Mouse (Mus musculus) mouse embryonic stem cell (cell line): Measurements from ENCODE around the gene Rxfp2.

Experiments
- in situ Hi-C, 2 experiments: fragments of 300-500 bp; cut with MboI; formaldehyde crosslinking; loops; 1 replicate in 1 of 2; 3 replicates in 1 of 2; pipeline ENCODE4 v1.14.3; 2019 to 2020; ENCODE audit warnings: low sequenced_read_pairs in 2 of 2, low pct_unique_long_range_greater_than_20kb in 1 of 2, mixed read lengths in 1 of 2; ENCODE audit not compliant: unreplicated experiment in 1 of 2

Gene Rxfp2

DNA sequence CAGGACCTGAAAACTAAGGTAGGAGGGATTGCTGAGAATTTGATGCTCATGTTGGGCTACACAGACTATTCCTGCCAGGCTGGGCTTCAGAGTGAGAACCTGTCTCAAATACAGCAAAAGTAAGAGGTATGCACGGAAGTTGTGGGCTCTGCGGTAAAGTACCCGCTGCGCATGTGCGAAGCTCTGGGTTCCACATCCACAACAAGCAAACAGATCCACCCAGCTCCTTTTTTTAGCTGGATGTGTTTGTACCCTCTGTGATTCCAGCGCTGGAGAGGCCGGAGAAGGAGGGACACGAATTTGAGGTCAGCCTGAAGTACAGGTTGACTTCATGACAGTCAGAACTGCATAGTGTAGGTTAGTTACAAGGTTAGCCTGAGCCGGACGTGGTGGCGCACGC is 80.3 kb downstream of the Rxfp2 start:
- in situ Hi-C loops: no loop called here

DNA sequence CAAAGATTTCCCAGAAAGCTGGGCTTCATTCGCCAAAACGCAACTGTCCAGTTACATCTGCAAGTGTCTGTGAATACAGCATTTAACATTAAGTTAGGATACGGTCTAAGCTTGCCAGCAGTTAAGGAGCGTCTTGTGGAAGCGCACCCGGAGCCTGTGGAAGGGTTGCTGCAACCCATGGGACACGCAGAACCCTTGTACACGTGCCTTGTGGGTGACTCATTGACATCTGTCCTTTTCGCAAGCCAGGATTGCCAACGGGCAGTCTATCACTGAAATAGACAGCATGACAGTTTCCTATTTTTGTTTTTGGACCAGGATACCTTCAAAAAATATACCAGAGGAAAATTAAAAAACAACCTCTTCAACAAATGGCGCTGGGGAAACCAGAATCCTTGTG is 83.3 kb downstream of the Rxfp2 start:
- in situ Hi-C loops: no loop called here

DNA sequence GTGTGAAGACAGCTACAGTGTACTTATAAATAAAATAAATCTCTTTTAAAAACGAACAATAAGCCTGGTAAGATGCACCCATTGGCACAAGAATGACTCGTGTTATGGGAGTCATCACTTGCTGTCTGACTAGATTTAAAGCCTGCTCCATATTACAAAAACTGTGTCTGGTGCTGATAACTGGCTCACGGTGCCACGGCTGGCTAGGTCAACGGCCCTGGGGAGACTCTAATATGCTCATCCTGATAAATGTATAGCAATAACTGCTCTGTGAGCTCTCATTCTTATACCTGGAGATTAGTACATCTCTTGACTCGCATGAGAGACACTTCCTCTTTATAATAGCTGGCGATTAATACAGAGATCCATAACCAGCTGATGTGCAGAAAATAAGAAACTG is 87.9 kb downstream of the Rxfp2 start:
- in situ Hi-C loops: no loop called here

GRCm38 (mm10) chr5:150111236-150111635 is 92.8 kb downstream of the Rxfp2 start:
- in situ Hi-C loops: loop anchor here in 1 of 2 experiments (5.0 kb wide), 1 partner anchor 41 kb away; no protein-coding TSS in a partner anchor

DNA sequence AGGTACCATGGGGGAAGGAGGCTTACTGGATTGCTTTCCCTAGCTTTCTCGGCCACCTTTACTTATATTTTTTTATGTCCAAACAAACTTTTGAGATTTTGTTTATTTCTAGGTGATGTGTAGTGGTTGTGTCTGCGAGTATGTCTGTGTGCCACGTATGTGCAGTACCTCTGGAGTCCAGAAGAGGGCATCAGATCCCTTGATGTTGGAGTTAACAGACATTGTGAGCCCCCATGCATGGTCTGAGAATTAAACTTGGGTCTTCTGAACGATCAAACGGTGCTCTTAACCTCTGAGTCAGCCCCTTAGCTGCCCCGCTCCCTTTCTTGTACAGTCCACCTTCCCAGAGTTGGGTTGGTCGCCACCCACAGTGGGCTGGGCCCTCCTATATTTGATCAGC is 95.5 kb downstream of the Rxfp2 start:
- in situ Hi-C loops: loop anchor here in 1 of 2 experiments (5.0 kb wide), 1 partner anchor 38 kb away; no protein-coding TSS in a partner anchor

DNA sequence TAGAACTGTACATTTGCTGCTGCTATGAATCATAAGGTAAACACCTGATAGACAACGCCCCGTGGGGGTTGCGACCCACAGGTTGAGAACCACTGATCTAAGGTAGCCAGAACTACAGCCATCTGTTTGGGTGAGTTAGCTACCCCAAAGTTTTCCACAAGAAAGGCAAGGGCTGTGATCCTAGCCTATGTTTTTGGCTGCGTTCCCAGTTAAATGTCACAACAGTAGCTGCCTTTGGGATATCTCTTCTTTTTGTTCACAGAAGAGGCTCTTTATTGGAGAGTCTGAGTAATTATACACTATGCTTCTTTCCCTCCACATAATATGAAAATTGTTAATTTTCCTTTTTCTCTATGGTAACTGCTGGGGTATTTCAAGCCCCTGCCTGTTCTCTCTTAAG is 96.3 kb downstream of the Rxfp2 start:
- in situ Hi-C loops: loop anchor here in 1 of 2 experiments (5.0 kb wide), 1 partner anchor 38 kb away; no protein-coding TSS in a partner anchor

DNA sequence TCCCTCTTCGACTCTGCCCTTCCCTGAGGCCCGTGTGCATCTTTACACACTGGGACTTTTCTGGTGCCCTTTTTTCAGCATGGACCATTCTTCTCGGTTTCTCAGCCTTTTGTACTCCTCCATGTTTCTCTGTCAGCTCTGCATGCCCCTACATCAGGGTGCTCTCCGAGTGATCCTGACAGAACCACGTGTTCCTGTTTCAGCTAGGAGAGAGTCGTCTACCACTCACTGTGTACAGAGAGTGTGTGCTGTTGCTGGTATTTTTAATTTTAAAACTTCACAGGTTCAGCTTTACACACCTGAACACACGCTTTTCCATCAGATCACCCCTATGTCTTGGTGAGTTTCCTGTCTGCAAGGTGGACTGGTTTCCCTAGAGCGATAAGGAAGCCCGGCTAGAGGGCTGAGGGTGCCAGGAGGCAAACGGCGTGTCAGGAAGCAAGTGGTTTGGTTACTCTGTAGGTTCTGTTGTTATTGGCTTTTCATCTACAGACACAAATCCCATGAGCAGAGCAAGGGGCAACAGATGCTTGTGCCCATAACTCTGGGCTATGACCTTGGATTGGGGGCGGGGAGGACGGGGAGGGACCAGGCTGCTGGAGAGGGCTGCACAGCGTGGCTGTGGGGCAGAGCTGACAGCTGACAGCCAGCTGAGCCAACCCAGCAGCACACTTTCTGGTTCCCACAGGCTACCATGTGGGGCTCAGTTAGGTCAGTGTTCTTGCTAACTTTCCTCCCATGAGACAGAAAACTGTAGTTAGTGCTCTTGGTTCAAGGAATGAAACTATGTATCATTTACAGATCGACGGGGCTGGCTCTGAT is 97.0 kb downstream of the Rxfp2 start:
- in situ Hi-C loops: no loop called here

GRCm38 (mm10) chr5:150116216-150116905 is 97.9 kb downstream of the Rxfp2 start:
- in situ Hi-C loops: no loop called here

DNA sequence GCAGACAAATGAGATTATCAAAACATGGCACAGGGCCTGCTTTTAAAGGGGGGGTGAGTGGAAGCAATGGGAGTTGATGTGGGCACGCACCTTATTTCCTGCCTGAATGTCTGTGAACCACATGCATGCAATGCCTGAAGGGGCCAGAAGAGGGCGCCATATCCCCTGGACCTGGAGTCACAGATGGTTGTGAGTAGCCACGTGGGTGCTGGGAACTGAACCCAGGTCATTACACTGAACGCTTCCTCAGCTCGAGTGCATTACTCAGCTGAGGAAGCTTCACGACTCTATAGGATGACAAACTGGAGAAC is 98.4 kb downstream of the Rxfp2 start:
- in situ Hi-C loops: no loop called here

GRCm38 (mm10) chr5:150118124-150118454 is 99.6 kb downstream of the Rxfp2 start:
- in situ Hi-C loops: no loop called here

GRCm38 (mm10) chr5:150118455-150119241 is 100.2 kb downstream of the Rxfp2 start, which contains the start of gene Fry:
TSS of gene Fry (plus strand) at chr5:150118645.
- in situ Hi-C loops: no loop called here

DNA sequence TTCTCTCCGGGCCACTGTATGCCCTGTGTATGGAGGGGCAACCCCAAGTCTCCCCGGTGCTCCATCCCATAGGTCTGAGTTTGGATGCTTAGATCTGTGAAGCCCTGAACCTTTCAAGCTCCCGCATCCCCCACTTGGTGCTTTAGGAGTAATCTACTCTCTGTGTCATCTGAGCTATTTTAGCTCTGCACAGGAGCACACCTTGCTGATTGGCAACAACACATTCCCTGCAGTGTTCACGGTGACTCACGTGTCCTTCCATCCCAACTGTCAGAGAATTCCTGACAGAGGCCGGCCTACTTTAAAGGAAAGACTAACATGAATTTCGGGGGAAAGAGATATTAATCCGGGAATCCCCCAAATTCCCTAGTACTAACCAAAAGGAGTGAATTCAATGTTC is 102.2 kb downstream of the Rxfp2 start:
- in situ Hi-C loops: no loop called here

- in situ Hi-C loops: no loop called here
Measured at GRCm38 (mm10) chr5:150122095-150122494, 103.6 kb downstream of the Rxfp2 start.

DNA sequence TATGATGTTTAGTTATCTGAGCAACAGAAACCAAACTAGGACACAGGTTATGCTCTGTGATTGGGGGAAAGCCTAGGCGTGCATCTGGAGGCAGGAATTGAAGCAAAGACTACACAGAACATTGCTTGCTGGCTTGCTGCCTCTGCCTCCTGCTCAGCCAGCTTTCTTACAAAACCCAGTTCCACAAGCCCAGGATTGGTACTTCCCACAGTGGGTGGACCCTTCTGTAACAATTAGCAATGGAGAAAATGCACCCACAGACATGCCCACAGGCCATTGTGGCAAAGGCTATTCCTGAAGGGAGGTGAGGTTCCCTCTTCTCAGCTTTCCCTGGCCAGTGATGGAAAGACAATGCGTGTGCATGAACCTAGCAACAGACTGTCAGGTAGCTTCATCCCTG is 104.1 kb downstream of the Rxfp2 start:
- in situ Hi-C loops: no loop called here

DNA sequence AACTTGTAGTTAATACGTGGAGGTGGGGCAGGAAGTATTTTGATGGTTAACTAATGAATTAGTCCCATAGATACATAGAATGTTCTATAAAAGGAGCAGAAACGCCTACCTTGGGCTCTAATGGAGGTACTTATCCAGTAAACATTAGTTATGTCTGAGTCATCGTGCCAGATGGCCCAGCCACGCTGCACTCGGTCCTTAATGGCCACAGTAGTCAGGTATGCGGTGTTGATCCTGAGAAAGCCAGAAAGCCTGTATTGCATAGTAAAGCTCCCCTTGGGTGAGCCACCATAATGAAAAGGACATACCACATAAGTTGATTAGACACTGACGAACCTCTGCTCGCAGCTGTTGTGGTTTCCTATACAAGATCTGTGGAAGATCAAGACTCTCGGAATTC is 107.4 kb downstream of the Rxfp2 start:
- in situ Hi-C loops: no loop called here

GRCm38 (mm10) chr5:150128432-150128831 is 110.0 kb downstream of the Rxfp2 start:
- in situ Hi-C loops: no loop called here

DNA sequence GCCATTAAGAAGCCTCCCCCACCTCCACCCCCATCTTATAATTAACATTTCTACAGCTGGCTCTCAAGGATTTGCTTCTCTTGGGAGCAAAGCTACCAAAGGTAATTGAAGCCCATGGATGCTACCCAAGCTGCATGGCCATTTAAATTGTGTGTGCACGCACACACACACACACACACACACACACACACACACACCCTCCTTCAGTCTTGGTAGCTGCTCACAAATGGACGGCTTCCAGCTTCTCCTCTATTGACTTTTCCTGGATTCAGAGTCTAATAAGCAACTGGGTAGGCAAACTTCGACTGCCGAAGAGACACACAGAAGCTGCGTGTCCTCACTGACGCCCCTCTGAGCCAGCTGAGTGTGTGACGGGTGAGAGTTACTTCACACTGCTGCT is 111.7 kb downstream of the Rxfp2 start:
- in situ Hi-C loops: no loop called here

GRCm38 (mm10) chr5:150131166-150131565 is 112.7 kb downstream of the Rxfp2 start:
- in situ Hi-C loops: no loop called here
